Mouse (Mus musculus) embryonic fibroblast, embryonic 13.5 days (primary cell): ENCODE measurements around the gene Ace3.

Experiments
- CTCF ChIP-seq: IDR thresholded peaks from 2 replicates; pipeline ENCODE4 v1.5.1; 2011; ENCODE audit warnings: mild to moderate bottlenecking, control low read depth, low read length, moderate library complexity, borderline replicate concordance; ENCODE audit not compliant: insufficient read depth
- POLR2A ChIP-seq: IDR thresholded peaks from 2 replicates; pipeline ENCODE4 v1.6.1; 2011; ENCODE audit warnings: low read depth, mild to moderate bottlenecking, control low read depth, low read length, moderate library complexity

GRCm38 (mm10) chr11:106012711-106013110 is 18.2 kb downstream of the Ace3 start:
- TF ChIP-seq POLR2A (no peak), CTCF (no peak)
